Mouse (Mus musculus) right cerebral cortex, adult 2 months (tissue): ENCODE data around the gene Gm15080.
"Not testable (repeated sequence)": the region's sequence is repeated elsewhere in the genome, so short reads cannot be mapped to it uniquely, and the experiment has no call there.

Experiments
- DNase-seq, 2 experiments: peaks; one replicate each; pipeline ENCODE4 v3.0.0; 2021 to 2022; ENCODE audit warnings: low spot score in 2 of 2

Gm15080 gene

DNA sequence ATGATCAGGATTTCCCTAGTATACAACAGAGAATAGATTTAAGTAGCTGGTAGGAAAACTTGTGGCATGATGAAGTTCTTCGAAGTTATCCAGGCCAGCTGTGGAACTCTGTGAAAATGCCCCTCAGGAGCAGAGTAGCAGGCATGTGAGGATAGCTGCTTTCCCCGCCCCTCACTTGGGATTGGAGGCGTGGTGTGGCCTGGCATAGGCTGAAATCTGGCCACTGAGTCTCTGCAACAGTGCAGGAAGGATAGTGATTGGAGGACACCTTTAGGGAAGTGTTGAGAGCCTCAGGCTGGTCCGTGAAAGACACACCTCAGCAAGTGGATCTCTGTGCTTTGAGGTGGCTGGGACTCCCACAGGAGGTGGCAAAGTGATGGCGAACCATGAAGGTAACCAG is at the start of gene Gm15080:
Gm15080 (plus strand) TSS at position 301 of the 400 bp plus-strand sequence.
- DNase-seq, result not testable (repeated sequence)
